Mouse (Mus musculus): ENCODE measurements at regions not wholly inside any gene's neighbourhood (a gene's known extent, or its start where the extent isn't known, plus 50 kb on each side); places are given as distances from the start of the nearest gene placed in this dataset.

DNA sequence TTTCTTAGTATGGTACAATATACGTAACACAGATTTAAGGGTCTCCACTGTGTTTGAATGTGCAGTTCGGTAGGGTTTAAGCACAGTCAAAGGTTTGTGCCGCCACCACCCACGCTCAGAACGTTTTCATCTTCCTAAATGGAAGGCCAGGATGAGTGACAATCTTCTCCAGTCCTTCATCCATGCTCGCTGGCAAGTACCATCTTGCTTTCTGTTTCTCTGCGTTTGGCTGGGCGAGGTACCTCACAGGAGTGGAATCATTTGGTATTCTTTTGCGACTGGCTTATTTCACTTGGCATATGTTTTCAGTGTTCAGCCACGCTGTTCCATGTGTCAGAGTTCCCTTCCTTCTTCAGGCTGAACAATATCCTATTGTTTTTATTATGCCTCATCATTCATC lies 342.3 kb downstream of the Pax1 start:
- no peak for TF ChIP-seq POLR2A (IDR thresholded peaks at IDR 0.05; ENCODE audit: borderline replicate concordance, extremely low read depth, insufficient read depth, insufficient read length)
- no peak overlapping the region for H3K9ac ChIP-seq (ENCODE audit: low read depth, low read length, severe bottlenecking)
- H3K4me2 ChIP-seq (replicated peaks; ENCODE audit: low read depth, low read length, severe bottlenecking): no peak overlapping the region
- no peak for ATAC-seq (ENCODE audit: low FRiP score, low read depth)
- no peak overlapping the region for H3K27ac ChIP-seq (replicated peaks; ENCODE audit: low read depth, low read length)
- peaks cover 6% of the 10 kb centered on the region; the same call in 1 of the 2 replicates for H3K4me1 ChIP-seq (ENCODE audit: control insufficient read depth, insufficient read depth, low read length)
- WGBS: 81% methylated on average over 10 of the region's 10 CpGs
- no peaks in the 10 kb centered on the region for H3K9me3 ChIP-seq (ENCODE audit: control insufficient read depth, low read length)
- no peak for DNase-seq (ENCODE audit: low spot score)
- no peak overlapping the region for H3K4me3 ChIP-seq (replicated peaks; ENCODE audit: low read length)
- H3K36me3 ChIP-seq (ENCODE audit: control insufficient read depth, insufficient read depth, low read length): no peaks in the 10 kb centered on the region
- H3K27me3 ChIP-seq (ENCODE audit: control insufficient read depth, insufficient read depth, low read length): peaks cover 9% of the 10 kb centered on the region; the same call in 1 of the 2 replicates

- no peak overlapping the region for H3K4me3 ChIP-seq (replicated peaks; ENCODE audit: low read length)
- no peak overlapping the region for H3K27ac ChIP-seq (replicated peaks; ENCODE audit: low read depth, low read length)
- peaks cover 4% of the 10 kb centered on the region; the same call in 1 of the 2 replicates for H3K27me3 ChIP-seq (ENCODE audit: control insufficient read depth, insufficient read depth, low read length)
- H3K4me1 ChIP-seq (ENCODE audit: control insufficient read depth, insufficient read depth, low read length): no peaks in the 10 kb centered on the region
- WGBS: 56% methylated on average over 6 of the region's 6 CpGs
- no peak for DNase-seq (ENCODE audit: low spot score)
- no peaks in the 10 kb centered on the region for H3K9me3 ChIP-seq (ENCODE audit: control insufficient read depth, low read length)
- no peak for ATAC-seq (ENCODE audit: low FRiP score, low read depth)
- H3K36me3 ChIP-seq (ENCODE audit: control insufficient read depth, insufficient read depth, low read length): no peaks in the 10 kb centered on the region
- no peak overlapping the region for H3K9ac ChIP-seq (ENCODE audit: low read depth, low read length, severe bottlenecking)
- TF ChIP-seq POLR2A (IDR thresholded peaks at IDR 0.05; ENCODE audit: borderline replicate concordance, extremely low read depth, insufficient read depth, insufficient read length): no peak
- no peak overlapping the region for H3K4me2 ChIP-seq (replicated peaks; ENCODE audit: low read depth, low read length, severe bottlenecking)
Observed at GRCm38 (mm10) chr2:147702330-147703063, 340.8 kb downstream of the Pax1 start.

GRCm38 (mm10) chr2:147699524-147700081 lies 337.9 kb downstream of the Pax1 start:
- Histone ChIP-seq H3K9ac (ENCODE audit: low read depth, low read length, severe bottlenecking) (no peak overlapping the region), H3K36me3 (ENCODE audit: control insufficient read depth, insufficient read depth, low read length) (no peaks in the 10 kb centered on the region), H3K27me3 (ENCODE audit: control insufficient read depth, insufficient read depth, low read length) (no peaks in the 10 kb centered on the region), H3K4me3 (replicated peaks; ENCODE audit: low read length) (no peak overlapping the region), H3K4me1 (ENCODE audit: control insufficient read depth, insufficient read depth, low read length) (no peaks in the 10 kb centered on the region), H3K27ac (replicated peaks; ENCODE audit: low read depth, low read length) (no peak overlapping the region), H3K9me3 (ENCODE audit: control insufficient read depth, low read length) (no peaks in the 10 kb centered on the region), H3K4me2 (replicated peaks; ENCODE audit: low read depth, low read length, severe bottlenecking) (no peak overlapping the region)
- DNase-seq (ENCODE audit: low spot score) (no peak), ATAC-seq (ENCODE audit: low FRiP score, low read depth) (no peak)
- WGBS: 64% methylated on average over 6 of the region's 6 CpGs
- no peak for TF ChIP-seq POLR2A (IDR thresholded peaks at IDR 0.05; ENCODE audit: borderline replicate concordance, extremely low read depth, insufficient read depth, insufficient read length)

DNA sequence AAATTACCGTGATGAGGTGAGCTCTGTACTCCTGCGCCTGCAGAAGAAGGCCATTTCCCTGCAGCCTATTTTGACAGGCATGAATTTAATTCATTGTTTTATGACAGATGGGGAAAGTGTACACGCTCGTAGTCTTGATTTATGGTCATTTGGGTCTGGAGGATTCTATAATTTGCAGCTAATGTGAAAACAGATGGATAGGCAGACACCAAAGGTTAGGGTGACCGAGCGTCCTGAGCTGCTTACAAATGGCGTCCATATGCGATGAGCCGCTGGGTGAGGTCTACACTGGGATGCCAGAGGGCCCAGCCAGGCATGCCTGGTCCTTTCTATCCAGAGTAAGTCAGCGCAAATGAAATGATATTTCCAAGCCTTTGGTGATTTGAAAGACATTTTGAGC lies 330.2 kb downstream of the Pax1 start:
- DNase-seq (ENCODE audit: low spot score) (no peak), ATAC-seq (ENCODE audit: low FRiP score, low read depth) (no peak)
- peaks cover 24% of the 10 kb centered on the region; the same call in 1 of the 2 replicates for H3K27me3 ChIP-seq (ENCODE audit: control insufficient read depth, insufficient read depth, low read length)
- H3K4me3 ChIP-seq (replicated peaks; ENCODE audit: low read length): no peak overlapping the region
- 36% methylated on average over 10 of the region's 10 CpGs for WGBS
- no peaks in the 10 kb centered on the region for H3K9me3 ChIP-seq (ENCODE audit: control insufficient read depth, low read length)
- TF ChIP-seq POLR2A (IDR thresholded peaks at IDR 0.05; ENCODE audit: borderline replicate concordance, extremely low read depth, insufficient read depth, insufficient read length): no peak
- H3K27ac ChIP-seq (replicated peaks; ENCODE audit: low read depth, low read length): no peak overlapping the region
- H3K4me1 ChIP-seq (ENCODE audit: control insufficient read depth, insufficient read depth, low read length): no peaks in the 10 kb centered on the region
- H3K36me3 ChIP-seq (ENCODE audit: control insufficient read depth, insufficient read depth, low read length): no peaks in the 10 kb centered on the region
- H3K4me2 ChIP-seq (replicated peaks; ENCODE audit: low read depth, low read length, severe bottlenecking): no peak overlapping the region
- no peak overlapping the region for H3K9ac ChIP-seq (ENCODE audit: low read depth, low read length, severe bottlenecking)

GRCm38 (mm10) chr2:147690506-147691208 lies 328.9 kb downstream of the Pax1 start:
- Histone ChIP-seq H3K4me2 (replicated peaks; ENCODE audit: low read depth, low read length, severe bottlenecking) (no peak overlapping the region), H3K4me1 (ENCODE audit: control insufficient read depth, insufficient read depth, low read length) (no peaks in the 10 kb centered on the region), H3K9ac (ENCODE audit: low read depth, low read length, severe bottlenecking) (no peak overlapping the region), H3K27me3 (ENCODE audit: control insufficient read depth, insufficient read depth, low read length) (peaks cover 24% of the 10 kb centered on the region; the same call in 1 of the 2 replicates), H3K36me3 (ENCODE audit: control insufficient read depth, insufficient read depth, low read length) (no peaks in the 10 kb centered on the region), H3K9me3 (ENCODE audit: control insufficient read depth, low read length) (no peaks in the 10 kb centered on the region), H3K27ac (replicated peaks; ENCODE audit: low read depth, low read length) (no peak overlapping the region), H3K4me3 (replicated peaks; ENCODE audit: low read length) (no peak overlapping the region)
- WGBS: 25% methylated on average over 15 of the region's 15 CpGs
- DNase-seq (ENCODE audit: low spot score) (no peak), ATAC-seq (ENCODE audit: low FRiP score, low read depth) (peak; percentile 62; the same call in 1 of the 2 replicates)
- TF ChIP-seq POLR2A (IDR thresholded peaks at IDR 0.05; ENCODE audit: borderline replicate concordance, extremely low read depth, insufficient read depth, insufficient read length): no peak

Measured in limb, embryonic 14.5 days (tissue).